Mouse (Mus musculus) right cerebral cortex, postnatal 14 days (tissue): Measurements from ENCODE around the gene Trak1.

Experiments used
- DNase-seq: peaks from one replicate; pipeline ENCODE4 v3.0.0; 2022

Trak1 gene

DNA sequence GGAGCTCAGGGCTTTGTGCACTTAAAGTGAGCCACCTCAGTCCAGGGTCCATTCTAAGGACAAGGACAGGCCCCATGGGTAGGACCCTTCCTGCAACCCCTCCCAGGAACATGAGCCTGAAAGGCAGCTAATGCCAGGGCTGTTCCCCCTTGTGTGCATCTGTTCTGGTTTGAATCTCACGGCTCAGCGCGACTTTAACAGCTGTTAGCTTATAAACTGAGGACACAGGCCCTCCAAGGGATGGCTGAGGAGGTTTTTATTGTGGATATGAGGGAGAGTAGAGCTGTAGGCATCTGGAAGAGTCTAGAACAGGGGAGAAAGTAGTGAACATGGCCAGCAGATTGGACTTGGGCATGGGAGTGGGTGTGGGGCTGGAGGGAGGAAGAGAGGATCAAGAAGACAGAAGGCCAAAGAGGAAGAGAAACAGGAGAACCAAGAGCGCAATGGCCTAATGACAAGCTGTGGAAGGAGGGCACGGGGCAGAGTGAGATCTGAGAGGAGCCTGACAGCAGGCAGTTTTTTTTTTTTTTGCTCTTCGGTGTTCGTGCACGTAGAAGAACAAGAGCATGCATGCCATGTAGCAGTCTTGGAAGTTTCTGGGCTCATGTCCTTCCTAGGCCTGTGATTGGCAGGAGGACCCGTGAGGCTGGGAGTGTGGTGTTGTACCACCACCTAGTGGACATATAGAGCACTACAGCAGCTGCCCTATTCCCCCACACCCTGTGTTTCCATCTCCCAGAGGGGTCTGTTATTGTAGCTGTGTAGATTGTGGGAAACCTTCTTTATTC is 77.0 kb downstream of the Trak1 start:
- DNase-seq, result no peak

- no peak for DNase-seq
Measured at GRCm38 (mm10) chr9:121374864-121375255, 77.6 kb downstream of the Trak1 start.

DNA sequence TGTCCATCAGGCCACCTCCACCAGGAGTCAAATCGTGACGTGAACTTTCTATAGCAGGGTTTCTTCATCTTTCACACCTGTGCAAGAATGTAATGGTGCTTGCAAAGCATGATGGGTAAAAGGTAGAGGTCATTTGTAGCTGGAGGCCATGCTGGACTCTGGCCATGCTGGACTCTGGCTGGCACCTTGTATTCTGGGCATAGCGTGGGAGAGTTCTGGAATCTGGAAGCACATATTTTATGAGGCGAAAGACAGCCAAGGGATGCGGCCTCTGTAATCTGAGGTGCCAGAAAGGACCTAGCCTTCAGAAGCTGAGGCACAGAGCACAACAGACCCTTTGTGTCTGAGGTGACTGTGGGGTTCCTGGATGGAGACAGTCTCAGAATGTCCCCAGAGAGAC is 78.8 kb downstream of the Trak1 start:
- DNase-seq, result no peak

DNA sequence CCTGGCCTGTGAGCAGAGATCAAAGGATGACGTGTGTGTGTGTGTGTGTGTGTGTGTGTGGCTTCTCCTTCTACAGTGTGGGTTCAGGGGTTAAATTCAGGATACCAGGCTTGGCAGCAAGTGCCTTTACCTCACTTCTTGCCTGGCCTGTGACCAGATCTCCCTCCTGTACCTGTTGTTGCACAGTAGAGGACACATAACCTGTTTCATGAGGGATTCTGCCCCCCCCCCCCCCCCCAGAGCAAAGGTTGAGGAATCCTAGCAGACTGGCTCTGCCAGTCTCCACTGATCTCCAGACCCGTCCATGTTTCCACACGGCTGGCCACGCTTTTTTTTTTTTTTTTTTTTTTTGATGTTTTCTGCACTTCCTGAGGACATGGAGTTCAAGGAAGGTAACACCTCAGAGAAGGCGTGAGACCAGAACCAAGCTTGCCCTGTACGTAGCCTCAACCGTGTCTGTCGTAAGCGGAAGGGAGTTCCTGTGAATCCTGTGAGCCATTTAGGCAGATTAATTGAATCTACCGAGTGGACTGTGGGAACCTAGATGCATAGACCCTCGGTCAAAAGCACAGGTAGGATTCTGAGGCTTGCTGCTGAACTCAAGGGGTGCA is 83.1 kb downstream of the Trak1 start:
- DNase-seq, result no peak

DNA sequence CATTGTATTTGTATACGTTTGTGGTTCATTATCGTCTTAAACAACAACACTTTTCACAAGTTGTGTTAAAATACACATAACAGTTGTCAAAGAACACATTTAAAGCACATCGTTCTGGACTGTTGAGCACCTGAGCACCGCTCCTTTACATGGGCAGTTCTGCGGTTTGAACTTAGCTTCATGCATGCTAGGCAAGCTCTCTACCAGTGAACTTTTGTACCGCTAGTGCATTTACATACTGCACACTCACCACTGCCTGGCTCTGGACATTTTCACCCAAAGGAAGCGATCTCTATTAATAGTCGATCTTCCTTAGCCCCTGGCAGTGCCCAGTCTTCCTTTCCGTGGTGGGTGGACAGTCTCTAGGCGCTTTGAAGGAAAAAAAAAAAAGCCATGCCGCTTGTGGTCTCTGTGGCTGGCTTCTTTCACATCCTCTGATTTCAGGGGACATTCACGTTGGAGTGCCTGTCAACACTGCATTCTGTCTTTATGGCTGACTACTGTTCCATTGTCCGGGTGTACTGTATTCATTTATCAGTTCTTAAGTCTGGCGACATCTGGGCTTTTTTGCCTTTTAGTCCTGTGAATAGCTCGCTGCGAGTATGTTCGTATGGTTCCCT is 84.5 kb downstream of the Trak1 start:
- DNase-seq, result no peak

- DNase-seq, result peak; percentile 64
Measured at GRCm38 (mm10) chr9:121382568-121382967, 85.3 kb downstream of the Trak1 start.

DNA sequence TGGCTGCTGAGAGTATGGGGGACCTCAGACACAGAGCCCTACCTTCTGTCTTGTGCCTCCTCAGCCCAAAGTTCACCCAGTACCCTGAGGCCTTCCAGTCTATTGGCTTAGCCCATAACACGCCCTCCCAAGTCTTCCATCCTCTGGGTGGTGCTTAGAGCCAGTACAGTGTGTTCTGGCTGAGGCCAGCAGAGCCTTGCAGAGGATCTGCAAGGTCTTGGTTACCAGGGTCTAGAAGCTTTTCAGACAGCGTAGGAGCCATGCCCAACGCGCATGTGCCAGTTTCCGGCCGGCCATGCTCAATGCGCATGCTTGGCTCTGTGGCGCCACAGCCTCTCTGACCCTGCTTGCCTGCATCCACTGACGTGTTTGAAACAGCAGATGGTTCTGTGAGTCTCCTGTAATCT is 85.9 kb downstream of the Trak1 start:
- peak; percentile 75 for DNase-seq

GRCm38 (mm10) chr9:121384620-121385019 is 87.3 kb downstream of the Trak1 start:
- no peak for DNase-seq

GRCm38 (mm10) chr9:121385091-121385748 is 87.9 kb downstream of the Trak1 start:
- peak; percentile 86 for DNase-seq

- no peak for DNase-seq
Measured at GRCm38 (mm10) chr9:121385749-121386350, 88.5 kb downstream of the Trak1 start.

DNA sequence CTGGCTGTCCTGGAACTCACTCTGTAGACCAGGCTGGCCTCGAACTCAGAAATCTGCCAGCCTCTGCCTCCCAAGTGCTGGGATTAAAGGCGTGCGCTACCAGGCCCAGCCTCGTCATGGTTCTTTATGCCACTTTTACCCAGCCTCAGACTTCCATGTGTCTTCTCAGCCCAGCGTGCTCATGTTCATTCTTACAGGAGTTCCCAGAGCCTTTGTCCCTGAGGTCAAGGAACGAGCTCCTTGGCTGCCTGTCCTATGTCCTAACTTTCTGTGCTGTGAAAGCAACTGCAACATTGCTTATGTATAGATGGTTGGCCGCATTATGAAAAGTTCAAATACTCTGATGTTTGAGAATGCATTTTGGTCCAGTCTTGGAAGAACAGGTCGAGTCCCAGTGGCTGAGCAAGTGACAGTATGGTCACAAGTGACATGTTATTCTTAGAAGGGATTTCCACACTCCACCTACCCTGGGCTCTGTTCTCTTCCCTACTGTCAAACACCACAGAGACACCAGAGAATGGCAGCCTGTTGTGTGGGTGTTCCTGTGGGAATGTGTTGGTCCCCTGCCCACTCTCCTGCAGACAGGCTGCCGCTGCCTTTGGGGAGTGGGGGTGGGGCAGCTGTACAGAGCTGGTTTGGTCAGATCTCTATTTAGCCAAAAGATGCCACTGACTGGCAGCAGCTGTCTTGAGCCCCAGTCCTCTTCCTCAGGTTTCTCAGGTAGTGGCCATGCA is 90.4 kb downstream of the Trak1 start:
- DNase-seq, result peak; percentile 82

- DNase-seq, result no peak
Measured at GRCm38 (mm10) chr9:121388273-121388931, 91.1 kb downstream of the Trak1 start.

DNA sequence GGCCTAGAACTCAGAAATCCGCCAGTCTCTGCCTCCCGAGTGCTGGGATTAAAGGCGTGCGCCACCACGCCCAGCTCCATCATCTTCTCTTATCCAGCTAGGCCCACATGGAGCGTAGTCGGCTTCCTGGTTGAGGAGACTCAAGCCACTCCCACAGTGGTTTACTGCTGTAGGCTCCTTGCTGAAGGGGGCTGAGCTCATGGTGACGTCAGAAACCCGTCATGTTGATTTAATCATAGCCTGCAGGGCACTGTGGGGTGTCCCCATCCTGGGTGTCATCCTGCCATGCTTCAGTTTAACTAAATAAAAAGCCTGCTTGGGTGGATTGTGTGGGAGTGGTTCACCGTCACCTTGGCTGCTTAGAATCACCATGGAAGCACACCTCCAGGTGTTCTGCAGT is 92.0 kb downstream of the Trak1 start:
- DNase-seq, result no peak

DNA sequence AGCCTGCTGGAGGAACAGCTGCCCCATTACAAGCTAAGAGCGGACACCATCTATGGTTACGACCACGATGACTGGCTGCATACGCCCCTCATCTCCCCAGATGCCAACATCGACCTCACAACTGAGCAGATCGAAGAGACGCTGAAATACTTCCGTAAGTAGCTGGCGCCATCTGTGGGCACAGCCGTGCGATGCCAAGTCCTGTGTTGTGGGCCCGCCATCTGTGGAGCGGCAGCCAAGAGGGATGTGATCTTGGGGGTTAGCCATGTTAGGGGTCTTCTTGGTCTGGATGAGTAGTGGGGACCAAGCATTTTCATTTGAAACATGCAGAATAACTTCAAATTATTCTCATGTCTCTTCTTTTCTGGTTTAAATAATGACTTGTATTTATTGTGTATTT is 94.6 kb downstream of the Trak1 start:
- DNase-seq, result peak; percentile 60

GRCm38 (mm10) chr9:121392427-121392826 is 95.1 kb downstream of the Trak1 start:
- peak; percentile 75 for DNase-seq

- DNase-seq, result no peak
Measured at GRCm38 (mm10) chr9:121393104-121393503, 95.8 kb downstream of the Trak1 start.

DNA sequence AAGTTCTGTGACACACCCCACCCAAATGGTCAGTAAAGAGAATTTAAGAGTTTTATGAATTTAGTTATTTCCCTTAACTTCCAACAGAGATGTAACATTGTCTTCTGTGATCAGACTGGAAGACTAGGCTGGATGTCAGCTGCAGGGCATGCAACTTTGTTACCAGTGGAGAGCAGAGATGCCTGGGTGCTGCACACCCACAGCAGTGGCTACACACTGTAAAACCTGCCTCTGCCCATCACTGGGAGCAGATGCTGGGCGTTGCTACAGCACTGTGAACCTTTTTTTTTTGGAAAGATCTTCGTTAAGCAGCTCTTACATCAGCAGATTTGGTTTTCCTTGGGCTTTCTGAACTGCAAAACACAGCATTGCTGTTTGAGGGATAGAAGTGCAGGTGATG is 97.6 kb downstream of the Trak1 start:
- no peak for DNase-seq

DNA sequence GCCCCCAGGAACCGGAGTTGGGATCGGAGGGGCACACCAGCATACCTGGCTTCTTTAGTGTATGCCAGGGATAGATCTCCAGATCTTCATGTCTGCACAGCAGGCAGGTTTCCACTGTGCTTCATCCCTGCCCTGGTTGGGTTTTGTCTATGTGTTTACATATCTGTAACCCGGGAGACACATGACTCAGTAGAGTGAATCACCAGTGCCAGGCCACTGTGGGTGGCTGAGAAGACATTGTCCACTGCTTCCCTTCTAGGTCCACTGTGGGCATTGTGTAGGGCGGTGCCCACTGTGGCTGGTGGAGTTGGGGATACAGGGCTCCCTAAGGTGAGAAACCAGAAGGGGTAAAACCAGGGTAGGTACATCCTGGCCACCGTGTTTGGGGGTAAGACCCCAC is 98.5 kb downstream of the Trak1 start:
- DNase-seq, result no peak

- DNase-seq, result no peak
Measured at GRCm38 (mm10) chr9:121398100-121398760, 100.9 kb downstream of the Trak1 start.

GRCm38 (mm10) chr9:121398761-121399160 is 101.5 kb downstream of the Trak1 start:
- DNase-seq, result peak; percentile 62

GRCm38 (mm10) chr9:121400608-121401007 is 103.3 kb downstream of the Trak1 start:
- no peak for DNase-seq
